Mouse (Mus musculus): ENCODE results near the gene Rps6ka3. TPM values are rescaled to one million over a fixed set of nuclear protein-coding genes. Genes with fewer than 3 reads are reported as not detected.

Gene Rps6ka3
- total RNA-seq (2014; rRNA removed; ENCODE audit: low replicate concordance): 31.4 and 32.5 TPM in 2 replicates
- 3.6 and 5.5 TPM in 2 replicates for polyA plus RNA-seq (2015; fragmentation: Nextera tagmentation; extraction: Ambion mirVana)

DNA sequence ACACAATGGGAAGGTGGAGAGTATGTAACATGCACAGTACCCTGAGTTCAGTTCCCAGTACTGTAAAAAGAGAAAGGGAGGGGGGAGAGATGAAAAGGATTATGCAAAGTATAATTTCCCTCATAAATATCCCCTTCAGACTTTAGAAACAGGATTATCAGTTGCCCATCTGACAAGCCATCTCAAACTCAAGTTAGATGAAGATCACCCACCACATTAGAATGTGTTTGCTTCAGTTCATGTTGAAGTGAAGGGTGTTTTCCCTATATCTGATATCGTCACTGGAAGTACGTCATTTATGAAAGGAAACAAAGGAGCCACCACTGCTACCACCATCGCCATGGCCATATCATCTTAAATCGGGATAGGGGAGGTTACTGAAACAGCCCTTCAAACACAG is at the start of gene Rps6ka3:
Rps6ka3 (plus strand) TSS at position 301 of the 400 bp plus-strand sequence.
- H3K9me3 ChIP-seq (replicated peaks; ENCODE audit: control insufficient read depth, low read length): no peaks in the 10 kb centered on the region
- DNase-seq (ENCODE audit: low spot score) (no peak), ATAC-seq (ENCODE audit: insufficient read depth, low read depth) (no peak)
- H3K4me2 ChIP-seq (ENCODE audit: low read depth, low read length): no peak within 1 kb of the TSS
- H3K36me3 ChIP-seq (replicated peaks; ENCODE audit: control insufficient read depth, insufficient read depth, low read length): no peaks in the 10 kb centered on the region
- H3K27me3 ChIP-seq (ENCODE audit: control insufficient read depth, insufficient read depth, low read length): no peaks in the 10 kb centered on the region
- TF ChIP-seq EP300 (IDR thresholded peaks at IDR 0.05; ENCODE audit: low read depth): no peak
- no peak within 1 kb of the TSS for H3K27ac ChIP-seq (ENCODE audit: low read depth)
- WGBS: 76% methylated on average over 4 of the region's 4 CpGs
- no peak within 1 kb of the TSS for H3K4me3 ChIP-seq (ENCODE audit: low read depth, low read length)
- no peak within 1 kb of the TSS for H3K9ac ChIP-seq (replicated peaks; ENCODE audit: low read depth, low read length)
- no peaks in the 10 kb centered on the region for H3K4me1 ChIP-seq (ENCODE audit: control insufficient read depth, insufficient read depth)

GRCm38 (mm10) chrX:159169200-159169599 is 40.9 kb upstream of the Rps6ka3 start:
- H3K4me3 ChIP-seq (ENCODE audit: low read depth, low read length): no peak overlapping the region
- no peak for TF ChIP-seq EP300 (IDR thresholded peaks at IDR 0.05; ENCODE audit: low read depth)
- no peak for TF ChIP-seq CTCF (IDR thresholded peaks at IDR 0.05; ENCODE audit: low read depth)
- no peak overlapping the region for H3K27ac ChIP-seq (ENCODE audit: low read depth)
- WGBS: 75% methylated on average over 2 of the region's 2 CpGs
- H3K9ac ChIP-seq (replicated peaks; ENCODE audit: low read depth, low read length): no peak overlapping the region
- H3K36me3 ChIP-seq (replicated peaks; ENCODE audit: control insufficient read depth, insufficient read depth, low read length): no peaks in the 10 kb centered on the region
- no peak for DNase-seq (ENCODE audit: low spot score)
- no peak for ATAC-seq (ENCODE audit: insufficient read depth, low read depth)
- no peaks in the 10 kb centered on the region for H3K27me3 ChIP-seq (ENCODE audit: control insufficient read depth, insufficient read depth, low read length)
- H3K9me3 ChIP-seq (replicated peaks; ENCODE audit: control insufficient read depth, low read length): no peaks in the 10 kb centered on the region
- no peak overlapping the region for H3K4me2 ChIP-seq (ENCODE audit: low read depth, low read length)
- H3K4me1 ChIP-seq (ENCODE audit: control insufficient read depth, insufficient read depth): no peaks in the 10 kb centered on the region

GRCm38 (mm10) chrX:159171579-159171978 is 38.5 kb upstream of the Rps6ka3 start:
- no peak overlapping the region for H3K4me3 ChIP-seq (ENCODE audit: low read depth, low read length)
- DNase-seq (ENCODE audit: low spot score) (no peak), ATAC-seq (ENCODE audit: insufficient read depth, low read depth) (no peak)
- no peaks in the 10 kb centered on the region for H3K9me3 ChIP-seq (replicated peaks; ENCODE audit: control insufficient read depth, low read length)
- H3K36me3 ChIP-seq (replicated peaks; ENCODE audit: control insufficient read depth, insufficient read depth, low read length): no peaks in the 10 kb centered on the region
- no peak overlapping the region for H3K4me2 ChIP-seq (ENCODE audit: low read depth, low read length)
- no peaks in the 10 kb centered on the region for H3K27me3 ChIP-seq (ENCODE audit: control insufficient read depth, insufficient read depth, low read length)
- no peak overlapping the region for H3K27ac ChIP-seq (ENCODE audit: low read depth)
- no peaks in the 10 kb centered on the region for H3K4me1 ChIP-seq (ENCODE audit: control insufficient read depth, insufficient read depth)
- TF ChIP-seq CTCF (IDR thresholded peaks at IDR 0.05; ENCODE audit: low read depth): no peak
- no peak for TF ChIP-seq EP300 (IDR thresholded peaks at IDR 0.05; ENCODE audit: low read depth)
- 50% methylated on average over 2 of the region's 2 CpGs for WGBS
- no peak overlapping the region for H3K9ac ChIP-seq (replicated peaks; ENCODE audit: low read depth, low read length)

- ATAC-seq (ENCODE audit: insufficient read depth, low read depth) (no peak), DNase-seq (ENCODE audit: low spot score) (no peak)
- Histone ChIP-seq H3K9me3 (replicated peaks; ENCODE audit: control insufficient read depth, low read length) (no peaks in the 10 kb centered on the region), H3K4me1 (ENCODE audit: control insufficient read depth, insufficient read depth) (no peaks in the 10 kb centered on the region), H3K4me2 (ENCODE audit: low read depth, low read length) (no peak overlapping the region), H3K27me3 (ENCODE audit: control insufficient read depth, insufficient read depth, low read length) (no peaks in the 10 kb centered on the region), H3K4me3 (ENCODE audit: low read depth, low read length) (no peak overlapping the region), H3K27ac (ENCODE audit: low read depth) (no peak overlapping the region), H3K36me3 (replicated peaks; ENCODE audit: control insufficient read depth, insufficient read depth, low read length) (no peaks in the 10 kb centered on the region), H3K9ac (replicated peaks; ENCODE audit: low read depth, low read length) (no peak overlapping the region)
- WGBS: 77% methylated on average over 4 of the region's 4 CpGs
- TF ChIP-seq EP300 (IDR thresholded peaks at IDR 0.05; ENCODE audit: low read depth): no peak
- no peak for TF ChIP-seq CTCF (IDR thresholded peaks at IDR 0.05; ENCODE audit: low read depth)
Observed at GRCm38 (mm10) chrX:159191581-159191980, 18.5 kb upstream of the Rps6ka3 start.

- TF ChIP-seq EP300 (IDR thresholded peaks at IDR 0.05; ENCODE audit: low read depth) (no peak), CTCF (IDR thresholded peaks at IDR 0.05; ENCODE audit: low read depth) (no peak)
- H3K36me3 ChIP-seq (replicated peaks; ENCODE audit: control insufficient read depth, insufficient read depth, low read length): no peaks in the 10 kb centered on the region
- H3K4me1 ChIP-seq (ENCODE audit: control insufficient read depth, insufficient read depth): no peaks in the 10 kb centered on the region
- ATAC-seq (ENCODE audit: insufficient read depth, low read depth) (no peak), DNase-seq (ENCODE audit: low spot score) (no peak)
- no peak overlapping the region for H3K4me2 ChIP-seq (ENCODE audit: low read depth, low read length)
- H3K27me3 ChIP-seq (ENCODE audit: control insufficient read depth, insufficient read depth, low read length): no peaks in the 10 kb centered on the region
- H3K4me3 ChIP-seq (ENCODE audit: low read depth, low read length): no peak overlapping the region
- H3K9me3 ChIP-seq (replicated peaks; ENCODE audit: control insufficient read depth, low read length): no peaks in the 10 kb centered on the region; the same call in 1 of the 2 replicates
- H3K27ac ChIP-seq (ENCODE audit: low read depth): no peak overlapping the region
- H3K9ac ChIP-seq (replicated peaks; ENCODE audit: low read depth, low read length): no peak overlapping the region
Observed at GRCm38 (mm10) chrX:159199495-159199894, 10.6 kb upstream of the Rps6ka3 start.

DNA sequence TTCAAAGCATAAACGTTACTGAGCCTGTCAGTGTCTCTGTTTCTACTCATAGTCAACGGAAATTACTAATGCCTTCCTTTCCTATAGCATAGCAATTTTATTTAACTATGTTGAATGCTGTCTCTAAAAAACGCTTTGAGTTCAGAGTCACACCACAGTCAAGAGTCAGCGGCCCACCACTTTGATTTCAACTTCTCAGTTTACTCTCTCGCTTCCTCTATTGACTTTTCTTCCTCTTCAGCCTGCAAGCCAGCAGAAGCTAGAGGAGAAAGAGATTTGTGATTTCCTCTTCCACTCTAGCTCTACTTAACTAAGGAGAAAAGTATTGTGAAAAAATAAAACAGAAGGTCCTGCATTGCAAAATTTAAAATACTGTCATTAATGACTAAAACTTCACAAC is 10.0 kb upstream of the Rps6ka3 start:
- DNase-seq (ENCODE audit: low spot score): no peak
- no peak for TF ChIP-seq EP300 (IDR thresholded peaks at IDR 0.05; ENCODE audit: low read depth)
- TF ChIP-seq CTCF (IDR thresholded peaks at IDR 0.05; ENCODE audit: low read depth): no peak
- Histone ChIP-seq H3K9me3 (replicated peaks; ENCODE audit: control insufficient read depth, low read length) (no peaks in the 10 kb centered on the region; the same call in 1 of the 2 replicates), H3K4me1 (ENCODE audit: control insufficient read depth, insufficient read depth) (no peaks in the 10 kb centered on the region), H3K36me3 (replicated peaks; ENCODE audit: control insufficient read depth, insufficient read depth, low read length) (no peaks in the 10 kb centered on the region), H3K4me3 (ENCODE audit: low read depth, low read length) (no peak overlapping the region), H3K27ac (ENCODE audit: low read depth) (no peak overlapping the region), H3K9ac (replicated peaks; ENCODE audit: low read depth, low read length) (no peak overlapping the region), H3K4me2 (ENCODE audit: low read depth, low read length) (no peak overlapping the region), H3K27me3 (ENCODE audit: control insufficient read depth, insufficient read depth, low read length) (no peaks in the 10 kb centered on the region)
- no peak for ATAC-seq (ENCODE audit: insufficient read depth, low read depth)
- WGBS: 68% methylated on average over 5 of the region's 5 CpGs

Measured in heart, postnatal 0 days (tissue).